Mouse (Mus musculus): ENCODE measurements around the gene Gp1bb. TPM values are rescaled to one million over a fixed set of nuclear protein-coding genes. Genes with fewer than 3 reads are reported as not detected.

The Gp1bb gene
- polyA plus RNA-seq, 1 experiment = 6.4 TPM

DNA sequence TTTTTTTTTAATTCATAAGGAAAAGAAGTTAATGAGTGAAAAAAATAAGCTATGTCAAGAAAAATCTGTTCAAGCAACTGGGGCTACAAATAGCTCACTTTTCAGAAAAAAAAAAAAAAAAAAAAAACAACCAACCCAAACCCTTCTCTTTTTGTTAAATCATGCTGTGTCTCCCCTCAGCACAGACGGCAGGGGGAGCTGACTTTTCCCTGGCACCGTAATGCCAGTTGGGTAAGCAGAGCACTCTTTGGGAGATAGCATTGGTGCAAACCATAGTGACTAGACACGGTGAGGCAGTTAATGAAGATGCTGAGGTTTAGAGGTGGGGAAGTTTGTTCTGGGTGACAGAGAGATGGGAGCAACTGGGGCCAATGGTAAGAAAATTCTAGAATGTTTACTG, 9.9 kb upstream of the Gp1bb start:
- Histone ChIP-seq H3K27me3 (ENCODE audit: control insufficient read depth, insufficient read depth, insufficient read length) (peaks cover 3% of the 10 kb centered on the region), H3K4me3 (ENCODE audit: insufficient read depth, poor library complexity, severe bottlenecking) (no peak overlapping the region), H3ac (ENCODE audit: control insufficient read depth, insufficient read length, low read depth) (no peak overlapping the region), H3K79me3 (ENCODE audit: low read depth) (no peaks in the 10 kb centered on the region), H3K36me3 (ENCODE audit: control insufficient read depth, insufficient read depth) (no peaks in the 10 kb centered on the region), H3K79me2 (ENCODE audit: control insufficient read depth, insufficient read depth) (peaks cover 14% of the 10 kb centered on the region)
- TF ChIP-seq MYOG (IDR thresholded peaks at IDR 0.05; ENCODE audit: control insufficient read depth, extremely low read depth, insufficient read length) (no peak), CTCF (IDR thresholded peaks at IDR 0.05; ENCODE audit: control insufficient read depth, insufficient read depth, insufficient read length) (no peak), CEBPB (IDR thresholded peaks at IDR 0.05; ENCODE audit: low read depth) (no peak), USF1 (IDR thresholded peaks at IDR 0.05; ENCODE audit: low read depth) (no peak), MYOD1 (IDR thresholded peaks at IDR 0.05; ENCODE audit: control insufficient read depth, insufficient read length, low read depth) (no peak), MAX (IDR thresholded peaks at IDR 0.05) (no peak), FOSL1 (IDR thresholded peaks at IDR 0.05; ENCODE audit: insufficient read depth, low read length, poor library complexity, severe bottlenecking) (no peak)

DNA sequence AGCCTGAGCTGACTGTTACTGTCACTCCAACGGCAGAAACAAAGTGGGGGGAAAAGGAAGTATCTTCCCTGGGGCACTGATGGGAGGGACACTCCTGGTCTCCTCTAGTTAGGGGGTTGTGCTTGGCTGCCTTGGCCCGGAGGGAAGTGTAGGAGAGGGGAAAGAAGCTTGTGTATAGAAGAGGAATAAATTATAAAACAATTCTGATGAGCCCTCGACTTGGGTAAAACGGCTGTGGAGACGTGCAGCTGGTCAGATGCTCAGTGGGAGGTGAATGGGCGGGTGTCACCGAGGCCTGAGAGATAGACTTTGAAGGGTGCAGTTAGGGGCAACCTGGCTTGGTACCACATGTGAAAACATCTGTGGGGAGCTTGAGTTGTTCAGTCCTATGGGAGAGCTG, 8.9 kb upstream of the Gp1bb start:
- H3K79me2 ChIP-seq (ENCODE audit: control insufficient read depth, insufficient read depth) = peaks cover 19% of the 10 kb centered on the region
- H3K36me3 ChIP-seq (ENCODE audit: control insufficient read depth, insufficient read depth) = no peaks in the 10 kb centered on the region
- H3K4me3 ChIP-seq (ENCODE audit: insufficient read depth, poor library complexity, severe bottlenecking) = no peak overlapping the region
- H3ac ChIP-seq (ENCODE audit: control insufficient read depth, insufficient read length, low read depth) = no peak overlapping the region
- no peaks in the 10 kb centered on the region for H3K27me3 ChIP-seq (ENCODE audit: control insufficient read depth, insufficient read depth, insufficient read length)
- H3K79me3 ChIP-seq (ENCODE audit: low read depth) = no peaks in the 10 kb centered on the region
- TF ChIP-seq USF1 (IDR thresholded peaks at IDR 0.05; ENCODE audit: low read depth) = no peak
- TF ChIP-seq FOSL1 (IDR thresholded peaks at IDR 0.05; ENCODE audit: insufficient read depth, low read length, poor library complexity, severe bottlenecking) = no peak
- TF ChIP-seq MYOG (IDR thresholded peaks at IDR 0.05; ENCODE audit: control insufficient read depth, extremely low read depth, insufficient read length) = no peak
- TF ChIP-seq CTCF (IDR thresholded peaks at IDR 0.05; ENCODE audit: control insufficient read depth, insufficient read depth, insufficient read length) = no peak
- no peak for TF ChIP-seq MYOD1 (IDR thresholded peaks at IDR 0.05; ENCODE audit: control insufficient read depth, insufficient read length, low read depth)
- TF ChIP-seq MAX (IDR thresholded peaks at IDR 0.05) = no peak
- no peak for TF ChIP-seq CEBPB (IDR thresholded peaks at IDR 0.05; ENCODE audit: low read depth)

DNA sequence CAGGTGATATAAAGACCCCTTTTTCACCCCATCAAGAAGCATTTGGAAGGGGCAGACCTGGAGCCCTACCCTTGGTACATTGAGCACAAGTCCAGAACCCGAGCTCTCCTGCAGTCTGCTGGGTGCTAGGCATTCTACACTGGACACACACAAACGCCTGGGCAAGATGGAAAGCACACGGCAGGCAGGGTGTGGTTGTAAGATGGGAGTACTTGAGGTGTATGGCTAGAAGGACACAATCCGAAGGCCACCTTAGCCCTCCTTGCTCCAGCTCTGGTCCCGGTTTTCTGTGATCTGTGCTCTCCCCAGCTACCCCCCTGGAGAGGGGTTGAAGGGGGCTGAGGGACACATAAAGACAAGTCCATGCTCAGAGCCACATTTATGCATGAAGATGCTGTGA, 8.1 kb upstream of the Gp1bb start:
- no peaks in the 10 kb centered on the region for H3K27me3 ChIP-seq (ENCODE audit: control insufficient read depth, insufficient read depth, insufficient read length)
- no peak overlapping the region for H3K4me3 ChIP-seq (ENCODE audit: insufficient read depth, poor library complexity, severe bottlenecking)
- peaks cover 19% of the 10 kb centered on the region for H3K79me2 ChIP-seq (ENCODE audit: control insufficient read depth, insufficient read depth)
- no peaks in the 10 kb centered on the region for H3K79me3 ChIP-seq (ENCODE audit: low read depth)
- no peak for TF ChIP-seq MYOG (IDR thresholded peaks at IDR 0.05; ENCODE audit: control insufficient read depth, extremely low read depth, insufficient read length)
- no peak for TF ChIP-seq MAX (IDR thresholded peaks at IDR 0.05)
- TF ChIP-seq USF1 (IDR thresholded peaks at IDR 0.05; ENCODE audit: low read depth) = no peak
- no peak overlapping the region for H3ac ChIP-seq (ENCODE audit: control insufficient read depth, insufficient read length, low read depth)
- peaks cover 4% of the 10 kb centered on the region for H3K36me3 ChIP-seq (ENCODE audit: control insufficient read depth, insufficient read depth)

DNA sequence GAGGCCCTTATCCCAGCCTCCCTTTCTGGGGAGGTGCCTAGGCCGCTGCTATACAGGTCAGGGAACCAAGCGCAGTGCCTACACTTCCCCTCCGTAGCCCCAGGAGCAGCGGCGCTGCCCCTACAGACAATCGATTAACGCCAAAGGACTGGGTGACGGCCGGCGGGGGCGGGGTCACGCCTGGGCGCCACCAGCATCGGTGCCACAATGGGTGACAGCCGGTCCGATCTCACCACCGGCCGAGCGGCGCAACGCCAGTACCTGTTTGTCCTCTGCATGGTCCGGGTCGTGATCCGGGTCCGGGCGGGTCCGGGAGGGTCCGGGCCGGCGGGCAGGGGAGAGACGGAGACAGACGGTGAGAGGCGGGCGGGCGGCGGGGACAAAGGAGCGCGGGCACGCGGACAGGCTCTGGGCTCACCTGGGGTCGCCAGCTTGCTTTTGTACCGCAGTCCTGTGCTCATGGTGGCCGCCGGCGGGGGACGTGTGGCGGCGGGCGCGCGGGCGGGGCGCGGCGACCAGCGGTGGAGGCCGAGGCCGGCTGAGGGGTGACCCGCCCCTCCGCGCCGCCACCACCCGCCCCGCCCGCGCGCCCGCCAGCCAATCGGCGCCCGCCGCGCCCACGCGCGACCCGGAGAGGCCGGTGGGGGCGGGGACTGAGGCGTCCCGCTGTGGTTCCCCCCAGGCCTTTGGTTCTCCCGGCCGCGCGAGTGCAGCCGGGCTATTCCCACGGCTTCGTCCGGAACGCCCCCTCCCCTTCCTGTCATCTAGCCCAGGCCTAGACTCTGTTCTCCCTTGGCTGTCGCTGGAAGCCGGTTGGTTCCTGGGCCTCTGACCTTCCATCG, 7.4 kb upstream of the Gp1bb start, which contains the start of gene Sept5:
TSS of gene Sept5 (minus strand) at position 565 of the 842 bp plus-strand sequence.
- Histone ChIP-seq H3K27me3 (ENCODE audit: control insufficient read depth, insufficient read depth, insufficient read length) (no peaks in the 10 kb centered on the region), H3K79me3 (ENCODE audit: low read depth) (no peaks in the 10 kb centered on the region), H3K4me3 (ENCODE audit: insufficient read depth, poor library complexity, severe bottlenecking) (peak within 1 kb of the TSS; percentile 44), H3K79me2 (ENCODE audit: control insufficient read depth, insufficient read depth) (peaks cover 19% of the 10 kb centered on the region), H3K36me3 (ENCODE audit: control insufficient read depth, insufficient read depth) (peaks cover 11% of the 10 kb centered on the region), H3ac (ENCODE audit: control insufficient read depth, insufficient read length, low read depth) (peak within 1 kb of the TSS; percentile 92)
- no peak for TF ChIP-seq FOSL1 (IDR thresholded peaks at IDR 0.05; ENCODE audit: insufficient read depth, low read length, poor library complexity, severe bottlenecking)
- TF ChIP-seq MYOG (IDR thresholded peaks at IDR 0.05; ENCODE audit: control insufficient read depth, extremely low read depth, insufficient read length) = no peak
- no peak for TF ChIP-seq USF1 (IDR thresholded peaks at IDR 0.05; ENCODE audit: low read depth)
- no peak for TF ChIP-seq CTCF (IDR thresholded peaks at IDR 0.05; ENCODE audit: control insufficient read depth, insufficient read depth, insufficient read length)
- no peak for TF ChIP-seq MYOD1 (IDR thresholded peaks at IDR 0.05; ENCODE audit: control insufficient read depth, insufficient read length, low read depth)
- TF ChIP-seq MAX (IDR thresholded peaks at IDR 0.05) = no peak
- TF ChIP-seq CEBPB (IDR thresholded peaks at IDR 0.05; ENCODE audit: low read depth) = no peak

DNA sequence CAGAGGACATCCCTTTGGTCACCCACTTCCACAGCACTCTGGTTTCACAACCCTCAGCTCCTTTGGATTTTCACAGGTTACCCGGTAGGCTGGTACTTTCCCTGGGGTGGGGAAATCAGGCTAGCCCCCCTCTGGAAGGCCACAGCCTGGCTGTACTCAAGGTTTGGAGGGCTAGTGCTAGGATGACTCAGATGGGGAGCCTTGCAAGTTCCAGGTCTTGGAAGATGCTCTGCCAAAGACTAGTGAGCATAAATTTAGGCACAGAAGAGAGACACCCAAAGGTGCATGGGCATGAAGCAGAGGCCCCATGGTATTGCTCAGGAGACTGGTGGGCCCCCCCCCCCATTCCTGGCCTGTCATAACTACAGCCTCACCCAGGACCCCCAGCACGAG, 6.7 kb upstream of the Gp1bb start:
- peak overlapping the region; percentile 44 for H3K4me3 ChIP-seq (ENCODE audit: insufficient read depth, poor library complexity, severe bottlenecking)

More for the DNA sequence above, 6.7 kb upstream of the Gp1bb start:
- Histone ChIP-seq H3ac (ENCODE audit: control insufficient read depth, insufficient read length, low read depth) (peak overlapping the region; percentile 92), H3K79me3 (ENCODE audit: low read depth) (no peaks in the 10 kb centered on the region), H3K36me3 (ENCODE audit: control insufficient read depth, insufficient read depth) (peaks cover 18% of the 10 kb centered on the region), H3K27me3 (ENCODE audit: control insufficient read depth, insufficient read depth, insufficient read length) (no peaks in the 10 kb centered on the region), H3K79me2 (ENCODE audit: control insufficient read depth, insufficient read depth) (peaks cover 19% of the 10 kb centered on the region)
- TF ChIP-seq MYOG (IDR thresholded peaks at IDR 0.05; ENCODE audit: control insufficient read depth, extremely low read depth, insufficient read length) = no peak
- TF ChIP-seq CEBPB (IDR thresholded peaks at IDR 0.05; ENCODE audit: low read depth) = no peak
- no peak for TF ChIP-seq MAX (IDR thresholded peaks at IDR 0.05)
- no peak for TF ChIP-seq MYOD1 (IDR thresholded peaks at IDR 0.05; ENCODE audit: control insufficient read depth, insufficient read length, low read depth)
- no peak for TF ChIP-seq FOSL1 (IDR thresholded peaks at IDR 0.05; ENCODE audit: insufficient read depth, low read length, poor library complexity, severe bottlenecking)
- TF ChIP-seq CTCF (IDR thresholded peaks at IDR 0.05; ENCODE audit: control insufficient read depth, insufficient read depth, insufficient read length) = no peak
- no peak for TF ChIP-seq USF1 (IDR thresholded peaks at IDR 0.05; ENCODE audit: low read depth)

Measured in C2C12 (cell line).